Mouse (Mus musculus) kidney, adult 18-20 months (tissue): ENCODE measurements around the gene Setd2.

Experiments used
- DNase-seq: peaks from one replicate; pipeline ENCODE4 v3.0.0; 2021

Setd2 gene

DNA sequence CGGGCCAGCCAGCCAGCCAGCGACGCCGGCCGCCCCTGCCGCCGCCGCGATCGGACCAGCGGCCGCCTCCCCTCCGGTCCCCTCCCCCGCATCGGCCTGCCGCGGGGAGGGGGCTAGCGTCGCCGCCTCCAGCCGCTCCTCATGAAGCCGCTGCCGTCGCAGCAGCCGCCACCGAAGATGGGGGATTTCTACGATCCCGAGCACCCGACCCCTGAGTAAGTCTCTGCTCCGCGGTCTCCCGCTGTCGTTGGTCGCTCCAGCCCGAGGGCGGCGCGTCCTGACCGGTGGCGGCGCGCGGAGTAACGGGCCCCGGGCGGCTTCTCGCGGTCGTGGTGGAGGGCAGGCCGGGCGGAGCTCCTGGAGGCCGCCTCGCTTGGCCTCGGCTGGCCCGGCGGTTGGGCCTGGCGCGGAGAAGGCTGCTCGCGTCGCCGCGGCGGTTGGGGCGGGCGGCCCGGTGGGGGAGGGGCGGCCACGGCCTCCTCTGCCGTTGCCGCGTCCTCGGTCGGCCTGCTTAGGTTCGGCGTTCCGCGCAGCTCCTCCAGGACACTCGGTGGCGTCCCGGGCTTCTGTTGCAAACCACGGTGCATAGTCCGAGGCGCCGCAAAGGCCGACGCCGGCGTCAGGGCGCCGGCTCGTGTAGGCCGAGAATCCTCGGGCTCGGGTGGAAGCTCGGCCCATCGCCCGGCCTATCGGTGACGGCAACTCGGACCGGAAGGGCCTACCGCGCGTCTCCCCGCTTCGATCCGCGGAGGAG lies at the start of gene Setd2:
Setd2 (plus strand) TSS at position 60 of the 754 bp plus-strand sequence.
- peak; percentile 83 for DNase-seq

DNA sequence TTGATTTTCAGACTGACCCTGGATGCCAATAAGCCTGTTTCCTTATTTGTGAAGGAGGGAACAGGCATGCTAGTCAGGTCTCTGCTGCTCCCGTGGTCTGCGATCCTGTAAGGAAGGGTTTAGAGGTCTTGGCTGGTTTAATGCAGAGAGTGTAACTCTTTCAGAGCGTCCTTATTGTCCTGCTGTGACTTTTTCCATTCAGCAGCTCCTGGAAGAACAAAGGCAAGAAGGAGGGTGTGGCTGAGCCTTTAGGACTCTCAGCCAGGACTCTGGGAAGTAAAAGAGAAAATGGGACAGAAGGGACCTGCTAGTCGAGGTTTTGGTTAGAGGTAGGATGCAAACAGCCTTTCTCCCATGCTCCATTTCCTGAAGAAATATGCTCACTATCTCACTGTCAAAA lies 43.6 kb upstream of the Setd2 start:
- no peak for DNase-seq

DNA sequence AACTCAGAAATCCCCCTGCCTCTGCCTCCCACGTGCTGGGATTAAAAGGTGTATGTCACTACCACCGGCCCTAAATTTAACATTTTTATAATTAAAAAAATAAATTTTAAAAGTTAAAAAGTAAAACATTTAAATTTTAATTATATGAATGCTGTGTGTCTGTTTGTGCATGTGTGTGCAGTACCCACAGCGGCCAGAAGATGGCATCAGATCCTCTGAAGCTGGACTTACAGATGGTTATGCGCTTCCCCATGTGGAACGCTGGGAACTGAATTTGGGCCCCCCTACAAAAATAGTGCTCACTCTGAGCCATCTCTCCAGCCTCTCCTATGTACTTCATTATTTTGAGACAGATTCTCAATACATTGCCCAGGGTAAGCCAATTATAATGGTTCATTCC lies 41.5 kb upstream of the Setd2 start:
- peak; percentile 9 for DNase-seq

DNA sequence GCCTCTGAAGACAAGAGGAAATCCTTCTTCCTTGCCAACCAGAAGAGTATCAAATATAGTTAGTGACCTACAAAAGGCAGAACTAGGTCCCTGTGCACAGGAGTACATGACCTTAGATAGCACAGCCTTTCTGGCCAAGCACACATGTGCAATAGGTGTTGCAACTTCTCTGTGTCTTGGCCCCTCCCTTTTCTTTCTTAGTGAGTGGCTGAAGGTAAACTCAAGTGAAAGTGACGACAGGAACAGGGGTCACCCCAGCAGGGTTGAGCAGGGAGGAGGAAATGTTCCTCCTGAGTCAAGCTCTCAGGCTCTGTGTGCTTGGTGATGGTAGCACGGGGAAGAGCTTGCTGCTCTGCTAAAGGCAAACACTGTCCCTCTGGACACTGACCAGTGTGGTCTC lies 6.7 kb upstream of the Setd2 start:
- DNase-seq: no peak

DNA sequence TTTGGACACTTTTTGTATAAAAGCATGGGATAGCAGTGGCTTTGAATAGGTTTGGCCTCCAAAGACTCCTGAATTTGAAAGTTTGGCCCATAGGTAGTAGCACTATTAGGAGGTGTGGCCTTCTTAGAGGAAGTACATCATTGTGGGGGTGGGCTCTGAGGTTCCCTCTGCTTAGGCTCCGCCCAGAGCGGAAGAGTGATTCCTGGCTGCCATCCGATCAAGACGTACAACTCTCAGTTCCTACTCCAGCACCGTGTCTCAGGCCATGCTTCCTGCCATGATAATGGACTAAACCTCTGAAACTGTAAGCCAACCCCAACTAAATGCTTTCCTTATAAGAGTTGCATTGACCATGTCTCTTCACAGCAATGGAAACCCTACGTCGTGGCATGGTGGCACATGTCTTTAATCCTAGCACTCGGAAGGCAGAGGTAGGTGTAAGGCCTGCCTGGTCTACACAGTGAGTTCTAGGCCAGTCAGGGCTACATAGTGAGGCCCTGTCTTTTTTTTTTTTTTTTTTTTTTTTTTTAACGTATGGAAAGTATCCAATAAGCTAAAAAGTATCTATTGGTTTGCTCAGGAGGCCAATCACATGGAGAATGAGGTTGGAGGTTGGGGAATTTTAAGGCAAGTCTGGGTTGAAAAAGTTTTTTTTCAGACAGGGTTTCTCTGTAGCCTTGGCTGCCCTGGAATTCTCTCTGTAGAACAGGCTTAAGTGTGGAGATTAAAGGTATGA lies 3.2 kb upstream of the Setd2 start:
- DNase-seq: no peak

DNA sequence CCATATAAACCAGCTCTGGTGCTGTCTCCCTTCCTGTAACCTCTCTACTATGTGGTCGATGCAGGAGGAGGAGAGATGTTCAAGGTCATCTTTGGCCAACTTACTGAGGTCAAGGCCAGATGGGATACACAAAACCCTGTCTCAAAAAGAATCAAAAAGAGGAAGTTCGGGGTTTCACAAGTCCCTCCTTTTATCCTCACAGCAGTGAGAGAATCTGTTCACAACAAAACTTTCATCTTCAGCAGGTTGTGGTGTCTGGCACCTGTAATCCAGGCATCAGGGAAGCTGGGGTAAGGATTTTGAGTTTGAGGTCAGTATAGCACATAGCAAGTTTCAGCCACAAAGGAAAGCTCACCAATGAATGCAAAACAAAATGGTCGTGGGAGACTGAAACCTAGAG lies 1.7 kb upstream of the Setd2 start:
- no peak for DNase-seq

DNA sequence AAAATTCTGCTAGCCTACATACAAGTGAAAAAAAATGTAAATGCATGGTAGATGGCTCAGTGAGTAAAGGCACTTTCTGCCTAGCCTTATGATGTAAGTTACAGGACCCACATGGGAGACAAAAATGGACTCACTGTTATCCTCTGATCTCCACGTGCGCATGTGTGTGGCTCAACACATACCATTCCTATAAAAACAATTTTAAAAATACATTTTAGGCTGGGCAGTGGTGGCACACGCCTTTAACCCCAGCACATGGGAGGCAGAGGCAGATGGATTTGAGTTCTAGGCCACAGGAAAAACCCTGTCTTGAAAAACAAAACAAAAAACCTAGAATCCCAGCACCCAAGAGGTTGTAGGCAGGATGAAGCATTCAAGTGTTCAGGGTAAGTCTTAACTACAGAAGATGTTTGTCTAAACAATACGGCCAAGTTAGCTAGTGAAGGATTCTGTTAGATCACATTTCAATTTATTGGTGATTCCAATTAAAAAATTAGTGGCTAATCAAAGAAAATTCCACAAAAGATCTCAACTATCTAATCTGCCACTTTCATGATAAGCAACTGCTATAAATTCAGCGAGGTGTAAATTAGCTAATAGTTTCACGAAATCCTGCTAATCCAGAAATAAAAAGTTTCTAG lies 1.1 kb upstream of the Setd2 start:
- DNase-seq: no peak

DNA sequence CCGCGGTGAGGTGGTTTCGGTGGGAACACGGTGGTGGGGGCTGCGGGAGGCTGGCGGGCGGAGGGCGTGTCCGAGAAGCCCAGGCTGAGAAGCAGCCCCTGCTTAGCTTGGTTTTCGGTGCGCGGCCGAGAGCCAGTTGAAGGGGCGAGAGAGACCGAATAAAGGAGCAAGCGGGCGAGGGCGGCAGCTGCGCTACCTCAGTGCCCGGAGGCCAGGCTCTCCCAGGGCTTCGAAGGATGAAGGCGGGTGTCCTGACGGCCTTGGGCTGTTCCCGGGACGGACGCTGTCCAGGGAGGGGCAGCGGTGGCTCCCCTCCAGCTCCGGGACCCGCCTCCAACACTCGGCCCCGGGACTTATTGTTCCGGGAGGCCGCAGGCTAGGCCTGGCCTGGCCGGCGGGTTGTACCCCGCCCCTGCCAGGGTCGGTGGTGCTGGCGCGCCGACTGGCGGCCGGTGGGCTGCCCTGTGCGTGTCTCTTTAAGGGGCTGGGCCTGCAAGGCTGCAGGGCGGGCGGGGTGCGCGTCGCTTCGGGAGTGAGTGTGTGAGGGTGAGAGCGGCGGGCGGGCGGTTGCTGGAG lies 395 bp upstream of the Setd2 start:
- DNase-seq: peak; percentile 93

DNA sequence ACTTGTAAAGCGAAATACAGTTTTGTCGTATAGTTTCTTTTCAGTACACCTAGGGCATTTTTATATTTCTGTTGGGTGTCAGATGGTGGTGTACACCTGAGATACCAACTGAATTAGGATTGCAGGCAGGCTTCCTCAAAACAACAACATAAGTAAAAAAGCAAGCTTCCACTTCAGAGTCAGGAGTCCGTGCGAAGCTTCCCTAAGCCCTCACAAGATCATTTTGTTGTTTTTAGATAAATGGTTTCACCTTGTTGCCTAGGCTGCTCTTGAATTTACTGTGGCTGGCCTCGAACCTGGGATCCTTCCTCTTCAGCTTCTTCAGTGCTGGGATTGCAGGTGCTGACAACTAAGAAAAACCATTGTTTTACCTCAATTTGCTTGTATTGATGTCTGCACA lies 1.2 kb downstream of the Setd2 start:
- no peak for DNase-seq

DNA sequence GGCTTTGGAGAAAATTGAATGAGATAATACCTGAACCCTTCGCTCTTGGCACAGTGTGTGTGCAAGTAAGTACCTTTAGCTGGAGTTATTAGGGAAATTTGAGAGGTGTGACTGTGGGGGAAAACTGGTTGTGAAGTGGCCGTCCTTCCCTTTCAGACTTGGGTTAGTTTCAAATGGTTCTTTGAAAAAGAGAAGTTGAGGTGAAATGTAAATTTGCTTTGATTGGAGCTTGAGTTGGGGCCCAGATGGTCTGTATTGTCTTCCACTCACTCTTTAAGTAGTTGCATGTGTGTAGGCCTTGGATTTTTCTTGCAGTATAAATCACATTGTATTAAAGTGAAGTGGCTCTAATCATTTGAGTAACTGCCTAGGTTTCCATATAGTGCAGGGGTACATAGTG lies 2.7 kb downstream of the Setd2 start:
- no peak for DNase-seq

DNA sequence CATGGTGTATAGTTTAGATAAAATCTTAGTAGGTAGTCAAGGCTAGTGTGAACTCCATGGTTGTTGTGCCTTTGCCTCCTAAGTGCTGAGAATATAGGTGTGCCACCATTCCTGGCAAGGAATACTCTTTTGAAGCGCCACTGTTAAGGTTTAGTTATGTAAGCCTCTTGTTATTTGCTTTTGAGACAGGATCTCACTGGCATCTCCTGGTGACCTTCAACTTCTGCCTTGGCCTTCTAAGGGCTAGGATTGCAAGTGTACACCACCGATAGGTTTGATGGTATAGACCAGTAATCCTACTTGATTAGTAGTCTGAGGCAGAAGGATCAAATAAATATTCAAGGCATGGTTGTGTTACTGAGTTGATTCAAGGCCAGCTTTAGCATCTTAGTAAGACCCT lies 4.2 kb downstream of the Setd2 start:
- DNase-seq: no peak

DNA sequence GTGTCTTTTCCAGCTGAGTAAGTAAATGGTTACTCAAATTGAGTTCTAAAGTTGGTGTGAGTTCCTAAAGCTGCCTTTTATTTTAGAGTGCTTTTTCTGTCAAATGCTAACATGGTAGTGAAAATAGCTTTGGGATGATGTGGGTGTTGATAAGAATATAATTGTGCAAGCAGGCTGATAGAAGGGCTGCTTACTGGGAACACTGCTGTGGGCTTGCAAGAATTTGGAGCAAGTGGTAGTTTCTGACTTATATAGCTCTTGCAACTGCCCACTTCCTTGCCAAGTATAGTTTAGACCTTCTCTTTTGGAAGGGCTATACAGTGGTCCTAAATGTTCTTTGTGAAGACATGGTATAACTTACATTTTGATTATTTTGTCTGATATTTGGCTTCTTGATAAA lies 6.1 kb downstream of the Setd2 start:
- DNase-seq: no peak

DNA sequence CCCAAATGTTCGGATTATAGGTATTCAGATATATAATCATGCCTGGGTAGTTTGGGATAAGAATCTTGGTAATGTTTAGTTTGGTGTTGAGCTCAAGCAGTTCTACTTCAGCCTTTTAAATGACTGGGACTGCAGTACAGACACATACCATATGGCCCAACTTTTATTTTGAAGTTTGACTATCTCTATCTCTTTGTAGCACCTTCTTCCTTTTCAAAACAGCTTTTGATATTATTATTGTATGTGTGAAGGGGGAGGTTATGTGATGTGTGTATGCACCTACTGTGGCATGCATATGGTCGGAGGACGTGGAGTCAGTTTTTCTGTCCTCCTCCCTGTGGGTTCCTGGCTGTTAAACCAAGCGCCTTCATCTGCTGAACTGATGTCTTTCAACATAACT lies 9.6 kb downstream of the Setd2 start:
- DNase-seq: no peak

DNA sequence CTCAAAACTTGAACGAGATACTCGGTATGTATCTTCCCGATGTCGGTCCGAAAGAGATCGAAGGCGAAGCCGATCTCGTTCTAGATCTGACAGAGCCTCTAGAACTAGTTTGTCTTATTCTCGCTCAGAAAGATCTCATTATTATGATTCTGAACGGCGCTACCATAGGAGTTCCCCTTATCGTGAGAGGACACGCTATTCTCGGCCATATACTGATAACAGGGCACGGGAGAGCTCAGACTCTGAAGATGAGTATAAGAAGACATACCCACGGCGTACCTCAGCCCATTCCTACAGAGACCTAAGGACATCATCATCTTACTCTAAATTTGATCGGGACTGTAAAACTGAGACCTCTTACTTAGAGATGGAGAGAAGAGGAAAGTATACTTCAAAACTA lies 15.9 kb downstream of the Setd2 start:
- no peak for DNase-seq

DNA sequence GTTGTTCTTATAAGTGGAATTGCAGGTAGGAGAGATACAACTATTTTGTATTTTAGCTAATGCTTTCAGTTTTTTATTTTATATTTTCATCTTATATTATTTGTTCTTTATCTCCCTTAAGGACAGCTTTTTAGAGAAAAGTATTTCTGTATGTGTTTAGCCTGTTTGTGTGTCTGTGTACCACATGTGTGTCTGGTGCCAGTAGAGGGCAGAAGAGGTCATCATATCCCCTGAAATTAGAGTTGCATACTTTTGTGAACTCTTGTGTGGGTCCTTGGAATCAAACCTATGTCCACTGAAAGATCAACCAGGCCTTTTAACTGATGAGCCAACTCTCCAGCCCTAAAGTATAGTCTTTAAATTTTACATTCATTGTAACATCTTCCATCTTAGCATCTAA lies 35.9 kb downstream of the Setd2 start:
- DNase-seq: no peak

DNA sequence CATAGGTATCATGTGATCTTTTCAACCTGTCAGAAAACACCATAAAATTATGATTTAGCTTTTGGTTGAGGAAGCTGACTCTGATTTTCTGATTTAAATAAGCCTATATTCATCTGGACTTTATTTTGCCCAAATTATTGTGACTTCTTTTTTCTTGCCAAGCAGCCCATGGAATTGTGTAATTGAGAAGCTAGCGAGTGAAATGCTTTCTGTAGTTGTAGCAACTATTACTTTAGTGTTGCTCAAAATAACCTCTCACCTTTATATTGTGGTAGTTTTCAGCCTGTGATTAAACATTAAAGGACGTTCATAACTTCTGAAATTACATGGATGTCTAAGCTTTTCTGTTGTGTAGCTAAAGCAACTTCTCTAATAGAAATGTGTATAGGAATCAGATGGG lies 49.8 kb downstream of the Setd2 start:
- DNase-seq: no peak

DNA sequence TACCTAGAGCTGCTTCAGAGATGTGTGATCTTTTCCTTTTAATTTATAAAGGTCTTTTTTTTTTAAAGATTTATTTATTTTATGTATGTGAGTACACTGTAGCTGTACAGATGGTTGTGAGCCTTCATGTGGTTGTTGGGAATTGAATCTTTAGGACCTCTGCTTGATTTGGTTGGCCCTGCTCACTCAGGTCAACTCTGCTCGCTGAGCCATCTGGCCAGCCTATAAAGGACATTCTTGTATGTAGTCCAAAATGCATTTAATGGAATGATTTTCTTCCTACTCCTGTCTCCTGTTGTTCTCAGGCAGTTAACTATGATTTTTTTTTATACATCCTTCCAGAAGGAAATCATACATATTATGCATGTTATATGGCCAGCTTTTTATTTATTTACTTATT lies 51.1 kb downstream of the Setd2 start:
- DNase-seq: no peak

DNA sequence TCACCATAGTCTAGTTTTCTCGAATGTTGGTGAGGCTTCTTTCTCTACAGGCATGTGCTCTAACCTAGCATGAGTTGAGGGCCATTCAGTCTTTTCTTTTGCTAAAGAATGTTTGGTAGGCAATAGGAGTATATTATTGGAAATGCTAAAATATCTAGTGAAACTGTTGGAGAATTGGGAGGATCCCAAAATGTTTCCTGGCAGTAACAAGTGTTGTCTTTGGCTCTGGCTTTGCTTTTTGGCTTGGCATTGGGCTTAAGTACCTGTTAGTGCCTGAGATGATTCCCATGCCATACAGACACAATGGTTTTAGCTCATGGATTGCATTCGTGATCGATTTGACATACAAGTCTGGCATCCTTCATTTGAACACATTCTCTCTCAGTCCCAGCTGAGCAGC lies 79.1 kb downstream of the Setd2 start:
- no peak for DNase-seq

DNA sequence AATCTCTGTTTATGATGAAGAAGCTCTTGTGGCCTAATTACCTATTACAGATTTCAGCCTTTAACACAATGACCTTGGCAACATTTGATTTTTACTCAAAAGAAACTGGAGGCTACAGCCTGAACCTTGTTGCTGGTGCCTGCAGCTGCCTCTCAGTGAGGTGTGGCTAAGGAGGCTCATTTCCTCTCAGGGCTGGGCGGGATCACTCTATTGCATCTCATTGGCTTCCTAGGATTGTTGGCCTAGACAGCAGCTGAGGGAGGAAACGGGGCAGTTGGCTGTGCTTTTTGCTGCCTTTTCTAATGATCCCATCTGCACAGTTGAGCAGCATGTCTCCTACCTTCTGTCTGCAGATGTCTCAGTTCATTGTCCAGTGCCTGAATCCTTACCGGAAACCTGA lies 84.7 kb downstream of the Setd2 start:
- no peak for DNase-seq

DNA sequence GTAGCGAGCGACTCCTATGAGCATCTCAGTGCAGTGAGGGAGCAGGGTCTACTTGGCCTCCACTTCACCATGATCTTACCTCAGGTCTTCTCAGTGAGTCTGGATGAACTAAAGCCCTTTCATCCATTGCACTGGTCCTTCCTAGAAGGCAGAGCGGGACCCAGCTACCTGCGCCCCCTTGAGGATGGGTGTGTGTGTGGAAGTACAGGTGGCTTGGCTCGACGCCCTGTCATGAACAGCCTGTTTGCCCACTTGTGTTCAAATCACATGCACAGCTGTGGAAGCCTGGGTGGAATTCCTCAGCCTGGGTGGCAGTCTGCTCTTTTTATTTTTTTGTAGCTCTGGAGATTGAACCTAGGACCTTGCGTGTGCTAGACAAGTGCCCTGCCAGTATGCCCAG lies 87.8 kb downstream of the Setd2 start:
- DNase-seq: no peak

DNA sequence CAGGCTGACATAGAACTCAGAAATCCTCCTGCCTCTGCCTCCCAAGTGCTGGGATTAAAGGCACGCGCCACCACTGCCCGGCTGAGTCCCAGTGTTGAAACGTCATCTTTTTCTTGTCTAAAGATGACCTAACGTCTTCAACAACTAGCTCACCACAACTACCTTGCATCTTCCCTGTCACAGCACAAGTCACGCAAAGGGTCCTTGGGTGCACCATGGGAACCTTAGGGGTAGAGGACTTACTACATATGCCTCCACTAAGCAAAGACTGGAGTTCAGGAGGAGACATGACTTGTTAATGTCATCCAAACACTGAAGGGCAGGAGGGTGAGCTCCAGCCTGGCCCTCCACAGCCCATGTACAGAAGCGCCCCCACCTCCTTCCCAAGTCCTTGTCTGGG lies 88.3 kb downstream of the Setd2 start:
- no peak for DNase-seq

DNA sequence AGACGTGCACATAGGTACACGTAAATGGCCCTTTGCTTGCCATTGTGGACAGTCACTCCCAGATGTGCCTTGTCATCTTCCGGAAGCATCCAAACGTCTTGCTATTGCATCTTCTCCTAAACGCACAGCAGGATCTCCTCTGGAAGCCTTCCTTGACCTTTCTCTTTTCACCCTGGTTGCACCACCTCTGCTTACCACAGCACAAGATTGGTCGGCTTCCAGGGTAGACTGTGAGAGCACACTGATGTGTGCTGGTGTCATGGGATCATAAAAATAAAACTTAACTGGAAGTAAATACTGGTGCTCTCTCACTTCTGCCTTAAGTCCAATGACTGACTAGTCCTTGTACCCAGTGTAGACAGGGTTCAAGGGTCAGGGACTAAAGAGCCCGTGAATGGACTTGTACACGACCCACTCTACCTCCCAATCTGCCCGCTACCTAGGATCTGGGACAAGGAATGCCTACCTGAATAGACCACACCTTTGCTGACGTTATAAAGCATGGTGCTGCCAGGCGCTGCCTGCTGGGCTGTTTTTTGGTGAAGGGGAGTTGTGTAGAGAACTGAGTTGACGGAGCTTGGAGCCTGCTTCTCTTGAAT lies 90.3 kb downstream of the Setd2 start:
- no peak for DNase-seq

DNA sequence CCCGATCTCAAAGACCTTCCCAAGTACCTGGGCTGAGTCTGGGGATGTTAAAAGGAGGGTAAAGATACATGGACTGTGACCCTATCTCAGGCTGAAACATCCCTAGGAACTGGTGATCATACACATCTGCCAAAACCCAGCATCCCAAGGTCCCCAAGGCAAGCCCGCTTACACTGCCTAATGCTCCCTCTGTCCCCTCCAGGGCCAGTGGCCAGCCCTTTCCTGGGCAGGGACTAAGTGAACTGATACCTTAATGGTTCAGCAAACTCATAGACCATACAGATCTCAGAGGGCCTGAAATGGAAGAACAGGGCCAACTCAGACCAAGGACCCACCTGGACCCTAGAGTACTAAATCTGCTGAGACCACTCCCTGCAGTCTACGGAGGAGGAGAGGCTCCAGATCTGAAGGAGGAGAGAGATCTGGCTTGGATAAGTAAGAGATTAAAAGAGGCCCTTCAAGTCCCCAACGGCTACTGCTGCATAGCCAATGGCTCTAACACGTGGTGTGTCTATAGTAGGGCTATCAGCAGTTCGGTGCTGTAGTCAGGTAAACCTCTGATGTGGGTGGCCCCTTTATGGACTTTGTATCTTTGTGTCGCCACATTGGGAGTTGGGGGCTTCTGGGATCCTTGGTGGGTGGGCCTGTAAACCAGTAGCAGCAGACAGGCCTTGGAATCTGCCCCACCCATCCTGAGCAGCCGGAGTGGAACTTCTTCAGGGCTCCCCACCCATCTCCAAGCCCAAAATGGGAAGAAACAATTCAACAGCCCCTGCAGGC lies 91.2 kb downstream of the Setd2 start:
- DNase-seq: no peak
